Mouse (Mus musculus): ENCODE measurements around the gene B3gnt6.

Gene B3gnt6

DNA sequence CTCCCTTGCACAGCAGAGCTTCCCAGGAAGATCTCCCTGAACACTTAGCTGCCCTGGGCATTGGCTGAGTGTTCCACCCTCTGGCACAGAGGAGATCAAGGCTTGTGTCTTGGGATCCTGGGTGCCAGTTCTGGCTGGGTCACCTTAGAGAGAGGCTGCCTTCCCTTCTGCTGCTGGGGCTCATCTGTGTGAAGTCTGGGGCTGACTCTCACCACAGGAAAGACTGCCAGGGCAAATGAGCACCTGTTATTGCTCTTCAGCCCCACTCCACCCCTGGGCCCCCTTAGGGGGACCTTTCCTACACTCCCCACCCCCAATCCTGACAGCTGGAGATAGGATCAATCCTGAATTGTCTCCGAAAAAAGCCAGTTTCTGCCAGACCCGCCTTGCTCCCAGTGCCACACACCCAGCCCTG lies 22.2 kb downstream of the B3gnt6 start:
- no peak for DNase-seq (ENCODE audit: low spot score)

DNA sequence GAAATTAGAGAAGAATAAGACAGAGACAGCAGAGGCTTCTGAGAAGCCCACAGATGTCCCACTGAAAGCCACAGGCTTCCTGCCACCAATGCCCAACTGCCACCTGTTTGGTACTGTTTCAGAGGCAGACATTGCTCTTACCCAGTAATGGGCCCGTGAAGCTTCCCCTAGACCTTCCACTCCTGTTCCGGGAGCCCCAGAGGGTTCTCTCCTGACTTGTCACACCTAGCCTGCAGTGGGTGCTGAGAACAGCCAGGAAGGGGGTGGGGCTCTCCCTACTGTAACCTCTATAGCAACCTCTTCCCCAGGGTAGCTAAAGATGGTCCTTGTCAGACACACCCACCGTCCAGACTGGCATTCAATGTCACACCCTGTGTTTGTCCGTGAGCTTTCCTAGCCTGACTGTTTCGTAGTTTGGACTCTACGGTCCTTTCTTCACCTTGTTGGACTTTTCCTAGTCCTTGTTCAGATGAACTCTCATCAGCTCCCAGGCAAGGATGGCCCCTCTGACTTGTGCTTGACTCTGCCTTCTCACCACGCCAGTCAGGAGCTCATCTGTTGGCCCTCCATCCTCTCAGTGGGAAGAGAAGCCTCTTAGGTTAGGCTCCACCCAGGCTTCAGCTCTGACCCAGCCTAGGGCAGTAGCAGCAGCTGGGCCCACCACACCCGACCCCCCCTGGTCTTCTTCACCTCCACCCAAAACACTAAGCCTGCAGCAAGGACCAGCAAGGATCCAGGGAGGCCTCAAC lies 22.8 kb downstream of the B3gnt6 start:
- no peak for DNase-seq (ENCODE audit: low spot score)

DNA sequence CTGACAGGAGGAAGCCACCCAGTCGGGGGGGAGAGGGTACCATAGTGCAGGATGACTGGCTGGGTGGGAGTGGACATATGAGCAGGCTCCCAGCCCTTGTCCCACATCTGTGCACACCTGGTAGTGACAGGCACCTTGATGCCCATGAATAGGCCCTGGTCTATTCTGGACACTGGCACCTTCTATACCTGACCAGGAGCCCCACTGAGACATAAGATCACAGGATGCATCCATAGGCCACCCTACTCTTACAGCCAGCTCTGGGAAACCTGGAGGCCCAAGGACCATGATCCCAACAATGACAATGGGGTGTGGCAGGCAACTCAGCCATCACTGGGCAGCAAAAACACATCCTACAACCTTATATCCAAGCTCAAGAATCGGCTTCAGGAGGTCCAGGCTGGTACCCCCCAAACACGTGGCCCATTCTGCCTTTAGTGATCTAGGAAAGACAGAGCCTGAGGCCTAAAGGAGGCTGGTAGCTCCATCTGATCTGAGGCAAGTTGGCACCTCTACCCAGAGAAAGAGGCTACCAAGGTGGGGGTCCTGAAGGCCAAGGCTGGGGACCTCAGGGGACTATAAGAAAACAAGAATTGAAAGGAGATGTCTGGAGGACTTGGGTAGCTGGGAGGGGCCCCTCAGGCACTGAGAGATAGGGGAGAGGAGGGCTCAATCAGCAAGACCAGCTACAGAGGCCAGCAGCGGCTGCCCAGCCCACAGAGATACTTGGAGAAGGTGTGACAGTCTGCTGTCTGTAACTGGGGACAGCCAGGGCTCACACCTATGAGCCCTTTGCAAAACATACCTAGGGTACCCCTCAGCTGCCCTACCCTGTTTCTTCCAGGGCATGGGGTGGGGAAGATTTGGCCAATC lies 24.2 kb downstream of the B3gnt6 start:
- DNase-seq (ENCODE audit: low spot score), result no peak

DNA sequence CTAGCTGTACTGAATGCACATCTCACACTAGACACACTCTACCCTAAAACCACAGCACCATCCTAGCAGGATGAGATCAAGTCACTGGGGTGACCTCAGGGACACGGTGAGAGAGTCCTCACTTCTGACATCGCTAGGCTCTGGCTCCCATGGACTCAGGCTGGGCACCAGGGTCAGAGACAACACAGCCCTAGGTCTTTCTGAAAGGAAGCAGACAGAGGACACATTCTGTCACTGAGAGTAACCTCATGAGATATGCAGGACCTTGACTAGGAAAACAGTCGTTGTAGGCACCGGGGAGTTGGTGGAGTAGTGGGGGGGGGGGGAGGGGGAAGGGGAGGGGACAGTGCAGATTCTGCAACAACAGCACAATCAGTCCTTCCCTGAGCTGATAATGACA lies 25.9 kb downstream of the B3gnt6 start:
- no peak for DNase-seq (ENCODE audit: low spot score)

DNA sequence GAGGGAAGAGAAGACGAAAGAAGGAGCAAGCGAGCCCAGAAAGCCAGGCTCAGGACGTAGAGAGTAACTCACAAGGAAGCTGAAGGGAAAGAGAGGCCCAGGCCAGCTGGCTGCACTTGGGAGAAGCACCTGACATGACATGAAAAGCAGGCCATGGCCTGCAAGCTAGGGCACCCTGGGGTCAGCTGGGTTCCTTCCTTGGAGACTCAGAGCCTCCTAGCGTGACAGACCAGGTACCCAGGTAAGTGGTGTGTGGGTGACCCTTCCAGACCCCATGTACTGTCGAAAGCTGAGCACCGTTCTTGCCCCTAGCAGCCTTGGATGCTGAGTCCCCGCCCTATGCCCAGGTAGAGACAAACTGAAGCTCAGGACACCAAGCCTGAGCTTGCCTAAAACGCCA lies 26.6 kb downstream of the B3gnt6 start:
- no peak for DNase-seq (ENCODE audit: low spot score)

DNA sequence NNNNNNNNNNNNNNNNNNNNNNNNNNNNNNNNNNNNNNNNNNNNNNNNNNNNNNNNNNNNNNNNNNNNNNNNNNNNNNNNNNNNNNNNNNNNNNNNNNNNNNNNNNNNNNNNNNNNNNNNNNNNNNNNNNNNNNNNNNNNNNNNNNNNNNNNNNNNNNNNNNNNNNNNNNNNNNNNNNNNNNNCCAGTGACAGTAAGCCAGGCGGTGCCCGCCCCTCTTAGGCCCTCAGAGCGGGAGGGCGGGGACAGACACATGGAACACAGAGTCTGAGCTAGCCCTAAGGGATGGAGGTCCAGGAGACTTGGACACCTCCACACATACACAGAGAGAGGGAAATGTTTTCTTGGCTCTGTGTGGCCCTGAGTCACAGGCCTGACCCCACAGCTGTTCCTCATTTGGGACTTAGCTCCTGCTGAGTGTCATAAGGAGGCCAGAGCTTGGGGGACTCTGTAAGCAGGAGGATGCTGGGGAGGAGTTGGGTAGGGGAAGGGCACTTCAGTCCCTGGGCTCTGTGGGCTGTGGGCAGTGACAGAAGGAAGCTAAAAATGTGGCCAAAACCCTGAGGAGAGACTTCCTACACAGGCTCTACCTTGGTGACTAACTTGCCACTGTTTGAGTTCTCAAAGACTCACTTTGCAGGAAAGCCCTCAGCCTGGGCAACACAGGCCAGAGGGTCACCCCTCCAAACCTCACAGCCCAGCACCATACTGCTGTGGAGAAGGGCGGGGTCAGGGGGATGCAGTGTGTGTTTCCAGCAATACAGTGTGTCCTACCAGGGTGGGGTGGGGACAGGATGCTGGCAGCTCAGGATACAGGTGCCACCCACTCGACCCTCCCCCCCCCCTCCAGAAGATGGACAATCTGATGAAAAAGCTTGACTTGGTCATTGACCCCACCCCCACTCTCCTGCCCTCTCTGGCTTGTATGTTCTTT lies 27.9 kb downstream of the B3gnt6 start:
- no peak for DNase-seq (ENCODE audit: low spot score)

DNA sequence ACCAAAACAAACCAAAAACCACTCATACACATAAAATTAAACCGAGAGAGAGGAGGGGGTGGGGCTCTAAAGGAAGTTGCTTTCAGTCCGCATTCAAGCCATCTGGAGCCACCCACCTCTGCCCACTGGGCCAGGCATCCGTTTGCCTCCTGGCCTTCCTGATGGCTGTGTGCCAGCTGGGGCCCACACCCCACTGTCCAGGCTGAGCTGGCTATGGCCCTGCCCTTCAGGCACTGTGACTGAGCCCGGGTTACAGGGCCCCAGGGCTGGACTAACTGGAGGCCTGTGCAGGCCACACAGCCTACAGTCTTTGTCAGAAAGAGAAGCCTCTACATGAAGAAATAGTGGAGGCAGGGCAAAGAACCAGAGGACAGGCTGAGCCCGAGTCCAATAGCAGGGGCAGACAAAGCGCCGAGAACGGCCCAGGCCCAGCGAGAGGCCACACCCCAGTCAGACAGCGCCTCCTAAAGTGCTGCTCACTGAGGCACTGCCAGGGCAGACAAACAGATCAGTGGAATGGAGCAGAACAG lies 34.2 kb downstream of the B3gnt6 start:
- peak; percentile 10 for DNase-seq (ENCODE audit: low spot score)

DNA sequence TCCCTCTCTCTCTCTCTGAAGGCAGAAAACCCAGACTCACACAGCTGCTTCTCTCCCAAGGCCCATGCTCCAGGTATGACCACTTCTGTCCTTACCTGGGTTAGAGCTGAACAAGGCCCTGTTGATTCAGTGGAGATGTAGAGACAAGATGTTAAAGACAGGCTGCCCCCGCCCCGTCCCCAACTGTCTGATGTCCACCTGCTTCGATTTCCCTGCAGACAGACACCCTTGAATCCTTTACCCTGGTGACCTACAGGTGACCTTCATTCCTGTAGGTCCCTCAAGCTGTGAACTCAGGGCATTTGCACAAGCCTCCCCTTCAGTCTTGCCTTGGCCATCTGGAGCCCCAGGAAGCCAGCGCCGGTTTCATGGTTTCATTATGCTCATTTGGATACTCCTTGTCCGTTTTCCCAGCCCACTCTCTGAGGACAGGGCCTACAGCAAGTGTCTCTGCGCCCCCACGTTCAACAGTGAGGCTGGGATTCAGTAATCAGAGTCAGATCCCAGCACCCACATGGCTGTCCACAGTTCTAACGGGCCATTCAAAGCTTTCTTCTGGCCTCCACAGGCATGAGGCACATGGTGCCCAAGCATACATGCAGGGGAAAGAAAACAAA lies 34.8 kb downstream of the B3gnt6 start:
- DNase-seq (ENCODE audit: low spot score), result no peak

DNA sequence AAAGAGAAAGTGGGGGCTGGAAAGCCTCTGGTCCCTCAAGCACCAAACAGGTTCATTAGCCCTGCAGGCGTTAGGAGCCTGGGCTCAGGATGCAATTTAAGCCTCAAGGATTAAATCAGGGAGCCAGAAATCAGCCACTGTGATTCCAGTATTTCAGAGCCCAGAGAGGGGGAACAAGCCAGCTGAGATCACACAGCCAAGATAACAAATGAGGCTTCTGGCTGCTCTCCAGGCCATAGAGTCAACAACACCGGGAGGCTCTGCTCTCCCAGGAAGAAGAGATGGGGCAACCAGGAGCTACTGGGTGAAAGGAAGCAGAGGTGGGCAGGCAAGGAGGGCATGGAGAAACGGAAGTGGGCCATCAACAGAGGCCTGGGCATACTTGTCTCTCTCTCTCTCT lies 35.6 kb downstream of the B3gnt6 start:
- DNase-seq (ENCODE audit: low spot score), result no peak

DNA sequence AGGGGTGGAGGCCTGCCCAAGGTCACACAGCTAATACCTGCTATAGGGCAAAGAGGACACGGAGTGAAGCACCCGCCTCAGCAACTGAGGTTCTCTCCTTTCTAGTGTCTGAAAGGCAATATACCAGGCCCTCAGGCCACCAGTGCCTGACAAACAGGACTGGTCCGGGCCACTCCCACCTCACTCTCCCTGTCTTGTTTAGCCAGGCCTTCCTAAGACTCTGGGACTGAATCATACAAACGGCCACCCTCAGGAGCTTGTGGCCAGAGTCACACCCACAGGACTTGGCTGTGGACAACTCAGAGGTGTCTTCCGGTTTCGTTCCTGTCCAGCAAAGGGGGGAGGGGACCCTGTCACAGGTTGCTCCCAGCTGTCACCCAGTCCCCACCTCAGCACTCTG lies 37.0 kb downstream of the B3gnt6 start:
- DNase-seq (ENCODE audit: low spot score), result no peak

DNA sequence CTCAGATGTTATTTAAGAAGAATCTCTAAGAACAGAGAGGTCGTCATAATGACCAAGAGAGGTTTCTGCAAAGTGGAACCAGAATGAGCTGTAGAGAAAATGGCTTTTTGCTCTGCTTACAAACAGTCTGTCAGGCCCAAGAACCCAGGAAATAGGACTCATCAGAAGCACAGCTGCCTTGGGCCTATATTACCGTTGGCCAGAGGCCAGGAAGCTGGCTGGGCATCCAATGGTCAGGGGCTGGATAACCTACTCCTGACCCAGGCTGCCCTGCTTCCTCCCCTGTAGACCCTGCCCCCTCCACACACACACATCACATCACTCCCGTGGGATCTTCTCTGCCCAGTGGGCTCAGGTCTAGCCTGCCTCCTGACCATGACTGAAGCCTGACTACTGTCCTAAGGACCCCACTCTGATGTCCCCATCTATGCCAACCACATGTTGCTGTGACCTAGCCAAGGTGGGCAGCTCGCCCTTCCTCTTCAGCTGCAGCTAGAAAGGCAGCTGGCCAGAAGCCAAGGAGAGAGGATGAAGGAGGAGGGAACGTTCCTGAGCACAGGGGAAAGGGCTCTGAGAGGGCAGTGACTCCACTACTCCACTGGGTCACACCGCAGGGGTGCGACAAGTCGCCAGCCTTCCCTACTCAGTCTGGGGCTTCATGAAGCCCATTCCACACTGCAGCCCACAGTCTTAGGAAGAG lies 39.1 kb downstream of the B3gnt6 start:
- no peak for DNase-seq (ENCODE audit: low spot score)

DNA sequence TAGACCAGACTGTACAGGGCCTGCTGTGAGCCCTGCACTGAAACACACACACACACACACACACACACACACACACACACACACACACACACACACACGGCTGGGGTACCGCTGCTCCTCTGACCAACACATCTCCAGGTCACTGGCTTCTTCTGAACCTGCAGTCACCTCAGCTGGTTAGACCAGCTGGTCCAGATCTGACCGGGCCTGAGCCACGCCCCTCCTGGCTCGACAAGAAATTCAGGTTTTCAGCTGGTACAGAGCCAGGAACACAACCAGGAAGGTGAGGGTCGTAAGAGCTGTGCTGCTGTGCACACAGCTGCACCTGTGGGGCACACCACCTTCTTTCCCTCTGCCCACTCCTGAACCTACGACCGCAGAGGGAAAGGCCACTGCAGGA lies 40.8 kb downstream of the B3gnt6 start:
- DNase-seq (ENCODE audit: low spot score), result no peak

DNA sequence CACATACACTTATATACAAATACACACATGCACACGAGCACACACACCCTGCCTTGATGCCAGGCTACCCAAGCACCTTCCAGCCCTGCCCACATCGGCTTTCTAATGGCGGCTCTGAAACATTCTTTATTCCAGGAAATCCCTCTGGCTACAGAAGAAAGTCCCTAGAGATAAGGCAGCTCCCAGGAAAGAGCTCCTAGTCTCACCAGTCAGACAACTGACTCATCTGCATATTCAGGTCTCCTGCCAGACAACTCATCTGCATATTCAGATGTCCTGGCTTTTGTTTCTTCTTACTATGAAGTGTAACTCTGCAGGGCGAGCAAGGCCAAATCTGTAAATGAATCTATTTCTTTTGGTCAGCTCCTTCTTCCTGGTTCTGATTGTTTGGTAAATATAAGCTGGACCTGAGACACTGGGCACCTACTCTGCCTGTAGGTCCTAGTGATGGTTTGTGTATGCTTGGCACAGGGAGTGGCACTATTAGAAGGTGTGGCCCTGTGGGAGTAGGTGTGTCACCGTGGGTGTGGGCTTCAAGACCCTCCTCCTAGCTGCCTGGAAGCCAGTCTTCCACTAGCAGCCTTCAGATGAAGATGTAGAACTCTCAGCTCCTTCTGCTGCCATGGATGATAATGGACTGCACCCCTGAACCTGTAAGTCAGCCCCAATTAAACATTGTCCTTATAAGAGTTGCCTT lies 41.5 kb downstream of the B3gnt6 start:
- no peak for DNase-seq (ENCODE audit: low spot score)

DNA sequence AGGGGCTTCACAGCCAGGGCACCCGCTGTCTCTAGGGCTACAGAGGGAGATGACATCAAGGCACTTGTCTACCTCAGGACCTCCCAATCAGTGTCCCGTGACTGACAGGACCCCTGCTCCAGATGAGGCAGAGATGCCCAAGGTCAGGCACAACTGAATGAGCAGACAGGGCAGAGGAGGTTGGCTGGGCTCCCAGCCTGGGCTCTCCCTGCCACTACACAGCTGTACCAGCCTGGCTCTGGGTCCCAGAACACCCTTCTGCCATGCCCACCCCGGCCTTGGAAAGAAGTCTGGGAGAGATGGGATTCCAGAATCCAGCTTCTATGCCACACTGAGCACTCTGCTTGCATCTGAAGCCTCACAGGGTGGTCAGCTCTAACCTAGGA lies 43.0 kb downstream of the B3gnt6 start:
- no peak for DNase-seq (ENCODE audit: low spot score)

DNA sequence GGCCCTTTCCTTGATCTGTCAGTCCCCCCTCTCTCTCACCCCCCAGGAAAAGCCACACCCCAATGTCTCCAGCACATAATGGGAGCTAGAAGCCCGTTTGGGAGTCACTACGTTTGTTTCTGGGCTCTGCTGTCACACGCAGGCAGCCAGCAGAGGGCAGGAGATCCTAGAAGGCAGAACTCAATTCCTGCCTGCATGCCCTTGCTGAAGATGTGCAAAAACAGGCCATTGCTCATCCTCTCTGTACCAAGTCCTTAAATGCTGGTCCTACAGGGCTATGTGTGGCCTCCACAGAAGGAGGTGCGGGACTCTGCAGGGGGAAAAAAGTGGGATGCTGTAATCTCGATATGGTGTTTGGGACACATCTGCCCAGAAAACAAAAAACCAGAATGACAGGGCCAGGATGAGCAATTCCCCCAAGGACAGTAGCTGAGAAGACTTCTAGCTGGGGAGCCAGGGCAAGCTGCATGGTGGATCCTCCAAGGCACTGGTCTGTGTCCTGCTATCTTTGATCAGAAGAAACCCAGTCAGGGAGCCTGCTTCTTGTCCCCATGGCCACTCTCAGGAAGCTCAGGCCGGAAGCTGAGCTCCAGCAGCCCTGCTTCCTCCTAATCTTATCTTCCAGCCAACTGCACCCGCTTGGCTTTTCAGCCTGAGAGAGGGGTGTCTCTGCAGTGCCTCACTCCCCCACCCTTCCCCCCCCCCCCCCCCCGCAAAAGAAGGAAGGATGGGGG lies 43.6 kb downstream of the B3gnt6 start:
- DNase-seq (ENCODE audit: low spot score), result peak; percentile 35

DNA sequence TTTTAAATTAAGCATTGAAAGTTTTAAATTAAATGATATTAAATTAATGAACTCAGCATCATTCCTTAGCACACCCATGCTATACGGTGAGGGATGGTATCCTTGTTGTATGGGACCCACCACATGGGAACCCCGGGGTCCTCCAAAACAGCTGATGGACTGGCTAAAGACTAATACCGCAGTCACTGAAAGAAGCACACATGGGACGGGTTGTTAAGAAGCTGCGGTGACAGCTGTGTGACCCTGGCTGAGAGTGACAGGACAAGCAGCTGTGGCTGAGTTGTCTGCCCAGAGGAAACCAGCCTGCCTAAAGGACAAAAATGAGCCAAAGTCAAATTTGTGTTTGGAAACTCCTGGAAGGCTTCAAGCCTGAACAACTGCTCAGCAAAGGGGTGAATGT lies 45.4 kb downstream of the B3gnt6 start:
- DNase-seq (ENCODE audit: low spot score), result no peak

DNA sequence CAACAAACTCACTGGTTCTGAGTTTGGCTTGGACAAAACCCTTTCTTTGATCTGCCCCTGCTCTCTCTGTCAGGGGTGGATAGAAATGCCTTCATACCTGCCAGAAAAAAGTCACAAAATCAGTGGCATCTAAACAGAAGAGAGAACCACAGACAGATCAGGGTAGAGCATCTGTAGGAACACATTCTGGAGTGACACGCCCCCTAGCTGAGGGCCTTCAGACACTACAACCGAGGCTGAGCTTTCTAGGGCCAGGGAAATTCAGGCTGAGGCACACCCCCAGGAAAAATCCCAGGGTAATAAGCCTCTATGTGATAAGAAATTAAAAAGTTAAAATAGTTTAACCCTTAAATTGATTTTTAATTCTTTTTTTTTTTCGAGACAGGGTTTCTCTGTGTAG lies 45.9 kb downstream of the B3gnt6 start:
- no peak for DNase-seq (ENCODE audit: low spot score)

DNA sequence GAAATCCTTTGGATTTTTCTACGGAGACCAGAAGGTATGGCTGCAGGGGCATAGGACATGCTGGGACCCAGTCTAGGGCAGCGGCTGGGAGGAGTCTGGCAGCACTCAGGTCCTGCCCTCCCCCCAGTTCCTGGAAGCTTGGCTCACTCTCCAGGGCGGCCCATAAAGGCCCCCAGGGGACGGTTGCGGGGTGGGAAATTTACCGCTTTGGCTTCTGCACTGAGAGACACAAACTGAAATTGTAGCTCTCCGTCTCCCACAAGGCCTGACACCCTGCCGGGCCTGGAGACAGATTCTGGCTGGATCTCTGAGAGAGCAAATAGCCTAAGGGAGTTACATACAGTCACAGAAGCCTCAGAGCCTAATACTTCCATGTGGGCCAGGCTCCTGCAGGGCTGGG lies 46.9 kb downstream of the B3gnt6 start:
- DNase-seq (ENCODE audit: low spot score), result no peak

DNA sequence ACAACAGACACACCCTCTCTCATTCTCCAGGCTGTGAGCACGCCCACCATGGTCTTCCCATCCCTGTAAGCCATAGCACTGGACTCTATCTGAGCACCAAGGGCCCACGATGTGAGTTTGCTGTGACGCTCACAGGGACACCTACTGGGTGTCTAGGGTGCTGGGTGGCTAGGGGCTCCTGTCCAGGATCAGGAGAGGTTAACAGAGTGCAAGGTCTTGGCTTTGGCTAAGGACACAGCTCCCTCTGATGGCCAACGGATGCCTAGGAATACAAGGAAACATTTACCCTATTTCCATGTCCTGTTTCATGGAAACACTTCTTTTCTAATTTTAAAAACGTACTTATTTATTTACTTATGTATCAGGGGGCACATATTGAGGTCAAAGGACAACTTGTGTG lies 48.8 kb downstream of the B3gnt6 start:
- DNase-seq (ENCODE audit: low spot score), result no peak

DNA sequence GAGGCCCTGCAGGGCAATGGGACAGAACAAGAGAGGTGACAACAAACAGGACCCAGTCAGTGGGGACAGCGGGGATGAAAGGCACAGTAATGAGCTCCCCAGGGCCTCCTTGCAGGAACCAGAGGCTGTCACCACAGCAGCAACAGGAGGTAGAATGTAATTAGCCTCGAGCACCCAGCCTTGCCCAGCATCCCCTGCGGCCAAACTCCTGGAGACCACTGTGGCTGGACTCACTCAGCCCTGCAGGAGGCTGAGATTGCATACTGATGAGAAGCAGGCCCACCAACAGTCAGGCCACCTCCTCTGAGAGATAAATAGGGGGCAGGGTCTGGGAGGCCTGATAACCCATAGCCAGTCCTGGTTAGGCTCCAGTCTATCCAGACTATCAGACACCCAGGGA lies 49.5 kb downstream of the B3gnt6 start:
- DNase-seq (ENCODE audit: low spot score), result no peak

Measured in T-cell, adult 2 months (primary cell).